Mouse (Mus musculus): Measurements from ENCODE around the gene Lbp. TPM values are rescaled to one million over a fixed set of nuclear protein-coding genes. Genes with fewer than 3 reads are reported as not detected.

Gene Lbp
- 10 to 100 TPM; 23.0 to 36.4 TPM for total RNA-seq (2021)
- long read RNA-seq, experiment 1, transcript Lbp-201 (15 exons, 2,525 nt): major isoform, 21 of 31 reads
- long read RNA-seq, experiment 1, partial matches to known transcripts: 4 of 31 reads
- long read RNA-seq, experiment 1, other reads (novel, unspliced or antisense): 5 of 31 reads
- long read RNA-seq, experiment 2, transcript Lbp-201 (15 exons, 2,525 nt): major isoform, 18 of 28 reads
- long read RNA-seq, experiment 2, partial matches to known transcripts: 5 of 28 reads
- long read RNA-seq, experiment 2, other reads (novel, unspliced or antisense): 4 of 28 reads

DNA sequence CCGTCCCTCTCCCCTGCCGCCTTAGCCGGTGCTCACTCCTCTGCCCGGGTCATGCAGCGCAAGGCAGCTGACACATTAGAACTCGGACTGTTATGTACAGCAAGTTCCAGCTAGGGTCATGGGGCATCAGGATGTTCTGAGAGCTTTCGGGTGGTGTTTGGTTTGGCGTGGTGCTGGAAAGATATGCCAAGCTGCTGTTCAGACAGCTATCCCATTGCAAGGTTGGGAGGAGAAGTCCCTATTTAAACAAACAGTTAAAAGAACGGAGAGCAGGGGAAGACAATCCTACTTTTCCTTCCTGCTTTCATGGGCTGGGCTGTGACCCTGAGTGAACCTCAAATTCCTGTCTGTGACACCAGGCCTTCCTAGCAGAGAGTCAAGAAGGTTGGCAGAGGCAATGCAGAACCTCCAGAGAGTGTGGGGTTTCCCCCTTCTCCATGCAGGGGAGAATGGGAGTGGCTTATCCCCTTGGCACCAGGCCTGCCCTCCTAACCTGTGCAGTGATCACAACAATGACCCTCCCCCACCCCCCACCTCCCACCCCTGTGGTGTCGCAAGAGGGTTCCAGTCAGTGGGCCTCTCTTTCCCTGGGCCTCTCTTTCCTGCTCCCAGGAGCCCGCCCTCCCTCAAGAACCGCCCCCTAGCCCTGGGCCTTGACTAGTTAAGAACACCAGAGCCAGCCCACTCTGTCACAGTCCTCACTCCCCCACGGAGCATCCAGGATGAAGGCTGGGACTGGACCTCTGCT is at the start of gene Lbp:
Gene Lbp (plus strand): TSS at position 546 of the 748 bp plus-strand sequence.
- peak in 1 of 2 experiments; percentile 39 for DNase-seq (ENCODE audit: low spot score in 2 of 2)

DNA sequence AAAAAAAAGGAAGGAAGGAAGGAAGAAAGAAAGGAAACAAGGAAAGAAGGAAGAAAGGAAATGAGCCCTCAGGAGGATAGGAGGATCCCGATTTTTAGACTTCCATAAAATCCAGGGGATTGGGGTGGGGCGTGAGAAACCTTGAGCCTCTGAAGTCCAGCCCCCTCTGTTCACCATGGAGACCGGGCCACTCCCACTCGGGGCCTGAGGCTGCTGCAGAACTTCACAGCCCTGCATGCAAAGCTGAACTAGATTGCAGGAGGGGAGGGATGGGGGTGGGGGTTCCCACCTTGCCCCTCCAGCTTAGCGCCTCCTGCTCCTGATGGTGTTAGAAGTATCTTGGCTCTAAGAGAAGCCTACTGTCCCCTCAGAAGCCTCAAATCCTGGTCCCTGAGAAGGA is 49.4 kb upstream of the Lbp start:
- DNase-seq (ENCODE audit: low spot score in 2 of 2): no peak

DNA sequence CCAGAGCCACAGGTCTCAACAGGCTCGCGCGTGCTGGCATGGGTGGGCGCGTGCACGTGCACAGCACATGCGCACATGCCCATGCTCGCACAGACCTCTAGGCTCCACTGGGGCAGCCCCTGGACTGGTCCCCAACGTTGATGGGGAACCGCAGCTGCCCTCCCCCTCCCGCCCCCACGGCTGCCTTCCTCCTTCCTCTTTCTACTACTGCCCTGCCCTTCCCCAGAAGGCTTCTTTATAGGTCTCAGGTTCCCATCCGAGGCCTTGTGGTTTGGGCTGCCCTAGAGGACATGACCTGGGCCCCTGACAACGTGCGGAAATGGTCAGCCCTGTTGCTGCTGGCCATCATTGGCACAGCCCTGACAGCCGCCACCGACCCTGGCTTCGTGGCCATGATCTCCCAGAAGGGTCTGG is 48.3 kb upstream of the Lbp start, which contains the start of gene Bpi:
Gene Bpi (plus strand): TSS at position 90 of the 414 bp plus-strand sequence.
- DNase-seq (ENCODE audit: low spot score in 2 of 2): no peak

DNA sequence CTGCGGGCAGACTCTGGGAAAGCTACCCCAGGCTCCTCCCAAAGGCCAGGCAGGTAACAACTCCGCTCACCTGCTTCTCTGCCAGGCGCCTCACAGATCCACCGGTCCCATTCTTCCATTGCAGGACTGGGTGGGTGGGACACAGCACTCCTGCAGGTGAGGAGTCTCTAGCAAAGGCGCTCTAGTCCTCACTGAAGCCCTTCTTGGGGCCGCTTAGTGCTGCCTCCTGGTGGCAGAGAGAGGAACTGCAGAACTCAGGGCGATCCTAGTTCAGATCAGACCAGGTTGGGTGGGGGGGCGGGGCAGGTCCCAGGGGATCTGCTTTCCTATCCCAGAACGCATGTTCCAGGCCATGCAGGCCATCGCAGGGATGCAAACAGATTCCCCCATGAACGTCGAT is 47.5 kb upstream of the Lbp start:
- peak in 1 of 2 experiments; percentile 55 for DNase-seq (ENCODE audit: low spot score in 2 of 2)

DNA sequence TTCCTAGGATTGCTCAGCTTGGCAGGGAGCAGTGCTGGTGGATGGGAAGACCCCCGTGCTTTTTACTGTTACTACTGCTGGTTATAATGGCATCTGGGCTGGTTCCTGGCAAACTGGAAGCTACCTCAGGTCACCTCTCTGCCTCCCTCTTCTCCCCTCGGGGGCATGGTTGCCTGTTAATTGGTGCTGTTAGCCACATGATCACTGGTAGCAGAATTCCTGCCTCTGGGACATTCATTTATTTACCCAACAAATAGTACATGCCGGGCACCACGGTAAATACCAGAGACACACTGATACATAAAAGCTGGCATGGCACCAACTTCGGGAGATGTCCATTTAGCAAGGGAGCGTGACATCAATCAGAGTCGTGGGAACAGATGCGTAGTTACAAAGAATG is 46.8 kb upstream of the Lbp start:
- DNase-seq (ENCODE audit: low spot score in 2 of 2): no peak

DNA sequence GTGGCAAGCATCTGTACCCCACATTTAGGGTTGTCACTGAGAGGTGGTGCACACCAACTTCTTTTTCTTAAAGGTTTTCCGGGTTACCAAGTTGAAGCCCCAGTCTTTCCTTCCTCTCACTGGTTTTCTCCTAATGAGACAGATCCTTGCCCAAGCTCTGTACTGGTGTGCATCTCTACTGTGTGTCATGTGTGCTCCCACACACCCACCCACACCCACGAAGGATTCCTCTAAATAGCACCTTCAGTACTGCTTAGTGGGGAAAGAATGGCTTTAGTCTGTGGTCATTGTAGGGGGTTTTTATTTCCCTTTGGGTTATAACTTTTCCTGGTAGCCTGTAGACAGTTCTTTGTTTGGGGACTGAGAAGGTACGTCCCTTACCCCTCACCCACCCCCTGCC is 41.4 kb upstream of the Lbp start:
- DNase-seq (ENCODE audit: low spot score in 2 of 2): no peak

DNA sequence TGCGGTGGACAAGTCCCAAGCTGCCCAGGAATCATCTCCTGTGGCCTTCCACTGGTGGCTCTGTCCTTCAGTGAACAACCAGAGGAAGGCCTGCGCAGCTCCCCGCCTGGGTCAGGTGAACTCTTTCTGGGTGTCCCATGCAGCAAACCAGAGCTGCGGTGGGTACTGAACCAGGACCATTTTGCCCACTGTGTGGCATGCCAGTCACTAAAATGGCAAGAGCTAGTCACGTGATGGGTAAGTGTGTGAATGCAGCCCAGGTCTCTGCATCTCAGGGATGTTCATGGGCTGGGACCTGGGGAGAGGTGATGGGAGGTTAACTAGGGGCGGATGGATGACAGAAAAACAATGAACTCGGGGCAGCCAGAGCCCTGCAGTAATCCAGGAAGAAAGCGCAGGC is 36.3 kb upstream of the Lbp start:
- DNase-seq (ENCODE audit: low spot score in 2 of 2): no peak

DNA sequence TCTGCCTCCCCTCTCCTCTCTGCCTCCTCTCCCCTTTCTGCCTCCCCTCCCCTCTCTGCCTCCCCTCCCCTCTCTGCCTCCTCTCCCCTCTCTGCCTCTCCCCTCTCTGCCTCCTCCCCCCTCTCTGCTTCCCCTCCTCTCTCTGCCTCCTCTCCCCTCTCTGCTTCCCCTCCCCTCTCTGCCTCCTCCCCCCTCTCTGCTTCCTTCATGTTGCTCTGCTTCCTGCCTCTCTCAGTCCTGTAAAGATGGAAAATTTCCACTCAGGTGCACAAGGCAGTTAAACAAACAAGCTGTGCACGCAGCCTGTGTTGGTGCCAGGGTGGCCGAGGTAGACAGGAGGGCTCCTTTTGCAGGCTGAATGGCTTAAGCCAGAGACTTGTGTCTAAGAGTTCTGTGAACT is 32.6 kb upstream of the Lbp start:
- DNase-seq (ENCODE audit: low spot score in 2 of 2): no peak

DNA sequence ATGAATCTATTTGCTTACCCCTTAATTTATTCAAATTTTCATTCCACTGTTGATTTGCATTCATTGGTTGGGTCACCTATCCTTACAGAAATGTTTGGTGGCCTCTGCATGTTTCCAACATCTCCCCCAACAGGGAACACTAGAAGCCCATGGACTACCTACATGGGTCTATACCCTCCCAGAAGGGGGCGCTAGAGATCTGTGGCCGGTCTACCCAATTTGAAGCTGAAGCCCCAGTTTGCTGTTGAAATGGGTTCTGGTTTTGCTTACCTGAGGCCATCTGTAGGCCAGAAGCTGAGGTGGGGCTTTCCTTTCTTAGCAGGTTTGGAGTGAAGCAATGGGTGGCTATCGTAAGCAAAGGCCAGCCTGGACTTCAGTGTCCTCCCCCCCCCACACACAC is 30.9 kb upstream of the Lbp start:
- DNase-seq (ENCODE audit: low spot score in 2 of 2): no peak

DNA sequence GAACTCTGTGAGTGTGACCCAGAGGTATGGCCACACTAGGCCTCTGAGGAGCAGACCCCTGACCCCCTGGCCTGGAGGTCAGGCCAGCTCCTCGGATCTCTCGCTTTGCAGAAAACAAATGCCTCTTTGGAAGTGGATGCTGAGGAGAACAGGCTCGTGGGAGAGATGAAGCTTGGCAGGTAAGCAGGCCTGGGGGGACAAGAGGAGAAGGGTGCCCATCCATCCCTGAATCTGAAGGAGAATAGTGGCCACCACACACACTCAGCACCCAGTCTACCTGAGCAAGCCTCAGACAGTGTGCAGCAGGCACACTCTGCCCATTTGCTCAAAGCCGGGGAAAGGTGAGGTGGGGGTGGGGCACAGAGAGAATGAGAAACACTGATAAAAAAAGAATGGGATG is 30.5 kb upstream of the Lbp start:
- DNase-seq (ENCODE audit: low spot score in 2 of 2): no peak

DNA sequence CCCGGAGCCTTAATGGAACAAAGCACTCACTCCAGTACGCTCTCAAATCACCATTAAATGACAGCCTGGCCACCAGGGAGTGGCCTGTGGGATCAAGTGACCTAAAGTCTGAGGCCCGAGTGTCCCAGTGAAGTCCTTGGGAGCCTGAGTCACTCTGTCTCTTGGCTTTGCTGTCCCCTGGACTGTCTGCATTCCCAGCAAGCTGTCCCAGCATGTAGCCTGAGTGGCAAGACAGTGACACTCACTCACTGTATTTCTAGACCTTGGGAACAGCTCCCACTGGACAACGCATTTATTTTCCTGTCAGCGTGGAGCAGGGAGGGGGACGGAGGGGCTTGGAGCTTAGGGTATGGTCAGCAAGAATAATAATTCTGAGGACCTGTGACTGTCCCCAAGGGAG is 29.8 kb upstream of the Lbp start:
- peak in 1 of 2 experiments; percentile 35 for DNase-seq (ENCODE audit: low spot score in 2 of 2)

DNA sequence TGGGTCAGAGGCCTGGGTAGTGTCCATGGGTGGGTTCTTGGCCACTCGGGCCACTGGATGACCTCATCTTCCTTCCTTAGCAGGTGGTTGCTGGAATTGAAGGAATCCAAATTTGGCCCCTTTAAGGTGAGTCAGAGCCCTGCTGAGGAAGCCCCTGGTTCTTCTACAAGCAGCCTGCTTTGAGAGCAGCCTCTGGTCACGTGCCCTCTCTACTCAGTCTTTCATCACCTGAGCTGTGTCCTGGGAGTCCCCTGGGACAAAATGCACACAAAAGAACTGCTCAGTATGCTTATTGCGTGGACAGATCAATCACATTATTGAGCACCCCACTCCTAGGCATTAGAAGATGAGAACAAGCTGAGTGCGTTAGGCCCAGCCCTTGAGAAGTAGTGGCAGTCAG is 29.4 kb upstream of the Lbp start:
- no peak for DNase-seq (ENCODE audit: low spot score in 2 of 2)

DNA sequence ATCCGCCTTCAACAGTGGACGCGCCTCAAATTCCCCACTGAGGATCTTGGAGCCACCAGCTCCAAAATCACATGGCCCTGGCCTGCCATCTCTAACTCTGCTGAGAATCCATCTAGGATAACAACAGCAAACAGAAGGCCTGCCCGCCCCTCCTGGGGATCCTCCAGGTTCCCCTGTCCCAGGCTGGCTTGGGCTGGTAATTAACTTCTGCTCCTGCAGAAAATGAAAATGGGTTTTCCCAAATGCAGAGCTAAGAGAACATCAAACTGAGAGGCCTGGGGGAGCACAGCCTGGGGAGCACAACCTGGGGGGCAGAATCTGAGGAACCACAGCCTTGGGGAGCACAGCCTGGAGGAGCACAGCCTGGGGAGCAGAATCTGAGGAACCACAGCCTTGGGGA is 26.6 kb upstream of the Lbp start:
- DNase-seq (ENCODE audit: low spot score in 2 of 2): no peak

DNA sequence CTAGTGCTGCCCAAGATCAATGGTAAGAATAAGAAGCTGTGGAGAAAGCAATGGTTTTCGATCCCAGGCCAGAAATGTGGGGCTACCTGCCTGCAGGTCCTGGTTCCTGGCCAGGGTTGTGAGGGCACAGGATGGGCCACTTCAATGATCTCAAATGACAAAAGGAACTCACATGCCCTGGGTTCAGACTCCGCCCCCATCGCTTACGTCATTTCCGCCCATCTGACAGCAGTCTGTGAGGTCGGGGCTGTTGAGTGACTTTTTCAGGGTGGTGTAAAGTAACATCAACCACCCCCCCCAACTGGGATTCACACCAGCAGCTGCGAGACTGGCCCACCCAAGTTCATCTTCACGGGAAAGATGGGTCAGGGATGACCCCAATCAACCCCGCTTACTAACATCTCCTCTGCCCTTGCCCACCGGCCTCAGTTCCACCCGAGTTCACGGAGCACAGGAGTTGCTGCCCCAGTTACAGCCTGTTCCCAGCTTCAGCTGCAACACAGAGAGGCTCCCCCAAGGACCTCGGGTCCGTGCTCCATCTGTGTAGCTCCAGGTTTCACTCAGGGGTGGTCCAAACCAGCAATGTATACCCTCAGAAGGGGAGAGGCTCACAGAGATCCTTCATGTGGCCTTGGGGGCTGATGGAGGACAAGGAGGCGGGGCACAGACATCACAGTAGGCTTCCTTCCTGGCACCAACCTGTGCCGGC is 24.6 kb upstream of the Lbp start:
- DNase-seq (ENCODE audit: low spot score in 2 of 2): no peak

DNA sequence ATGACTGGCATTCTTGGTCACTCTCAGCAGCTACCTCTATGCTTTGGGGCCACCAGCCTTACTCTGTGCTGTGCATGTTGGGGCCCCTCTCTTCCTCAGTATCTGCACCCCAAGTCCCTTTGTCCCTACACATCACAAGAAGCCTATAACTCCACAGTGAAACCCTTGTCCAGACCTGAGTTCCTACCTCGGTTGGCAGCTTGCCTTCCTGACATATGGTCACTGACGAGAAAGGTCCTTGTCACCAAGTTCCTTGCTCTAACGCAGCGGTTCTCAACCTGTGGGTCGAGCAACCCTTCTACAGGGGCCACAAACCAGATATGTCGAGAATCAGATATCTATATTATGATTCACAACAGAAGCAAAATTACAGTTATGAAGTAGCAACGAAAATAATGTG is 23.2 kb upstream of the Lbp start:
- DNase-seq (ENCODE audit: low spot score in 2 of 2): no peak

DNA sequence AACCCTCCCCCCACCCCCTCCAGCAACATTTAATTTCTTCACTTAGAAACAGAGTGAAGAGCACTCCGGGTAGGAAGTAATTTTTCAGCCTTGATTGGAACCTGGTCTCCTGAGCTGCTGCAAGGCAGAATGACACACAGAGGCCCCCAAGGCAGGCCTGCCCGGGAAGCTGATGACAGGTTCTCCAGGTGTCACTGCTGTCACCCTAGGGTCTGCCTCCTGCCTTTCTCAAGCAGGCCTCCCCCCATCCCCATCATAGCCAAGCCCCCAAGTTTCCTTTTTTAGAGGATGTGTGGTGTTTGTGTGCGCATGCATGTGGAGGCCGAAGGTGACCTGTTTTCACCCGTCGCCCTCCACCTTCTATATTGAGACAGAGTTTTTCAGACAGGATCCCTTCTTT is 22.5 kb upstream of the Lbp start:
- DNase-seq (ENCODE audit: low spot score in 2 of 2): no peak

DNA sequence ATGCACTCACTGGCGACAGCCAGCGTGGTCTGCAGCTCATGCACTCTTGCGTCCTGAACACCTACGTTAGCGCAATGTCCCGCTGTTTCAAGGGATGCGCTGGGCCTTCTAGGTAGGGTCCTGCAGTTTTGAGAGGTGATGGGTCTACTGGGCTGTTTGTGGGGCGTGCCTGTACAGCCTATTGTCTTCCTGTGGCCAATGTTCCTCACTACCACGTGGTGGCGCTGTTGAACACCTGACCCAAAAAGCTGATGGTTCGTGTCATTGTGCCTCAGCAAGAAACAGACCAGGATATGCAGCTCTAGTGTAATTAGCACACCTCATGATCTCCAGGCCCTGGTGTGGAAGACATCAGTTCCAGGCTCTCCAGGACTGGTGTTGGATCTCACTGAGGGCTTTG is 21.7 kb upstream of the Lbp start:
- peak in 1 of 2 experiments; percentile 46 for DNase-seq (ENCODE audit: low spot score in 2 of 2)

DNA sequence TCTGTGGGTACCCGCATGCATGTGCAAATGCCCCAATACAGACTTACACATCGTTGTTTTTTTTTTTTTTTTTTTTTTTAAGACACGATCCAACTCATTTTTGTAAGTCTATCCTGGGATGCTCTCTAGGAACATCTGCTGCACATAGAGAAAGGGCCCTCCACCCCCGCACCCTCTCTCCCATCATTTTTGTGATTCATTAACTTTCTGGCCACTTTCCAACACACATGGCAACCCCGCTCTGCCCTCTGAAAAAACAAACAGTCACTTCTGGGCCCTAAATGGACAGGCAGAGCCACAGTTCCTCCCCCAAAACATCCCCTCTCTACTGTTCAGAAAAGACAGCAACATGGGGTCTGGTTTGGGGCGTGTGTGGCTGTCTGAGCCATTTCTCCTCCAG is 20.6 kb upstream of the Lbp start:
- no peak for DNase-seq (ENCODE audit: low spot score in 2 of 2)

DNA sequence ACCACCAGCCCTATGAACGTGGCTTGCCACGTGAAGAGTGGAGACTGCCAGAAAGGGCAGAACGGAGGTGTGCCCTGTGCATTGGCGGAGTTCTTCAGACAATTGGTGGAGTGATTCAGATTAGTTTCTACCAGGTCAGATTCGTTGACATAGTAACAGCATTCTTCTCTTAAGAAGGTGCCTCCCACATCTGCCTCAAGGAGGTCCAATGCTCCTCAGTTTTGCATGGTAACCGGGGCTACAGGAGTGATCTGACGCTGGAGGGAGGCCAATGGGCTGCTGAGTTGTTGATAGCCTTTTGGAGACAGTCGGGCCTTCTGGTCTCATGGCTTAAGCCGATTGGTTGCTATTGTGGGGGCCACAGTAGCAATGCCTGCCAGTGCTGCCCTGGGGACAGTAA is 10.6 kb upstream of the Lbp start:
- no peak for DNase-seq (ENCODE audit: low spot score in 2 of 2)

DNA sequence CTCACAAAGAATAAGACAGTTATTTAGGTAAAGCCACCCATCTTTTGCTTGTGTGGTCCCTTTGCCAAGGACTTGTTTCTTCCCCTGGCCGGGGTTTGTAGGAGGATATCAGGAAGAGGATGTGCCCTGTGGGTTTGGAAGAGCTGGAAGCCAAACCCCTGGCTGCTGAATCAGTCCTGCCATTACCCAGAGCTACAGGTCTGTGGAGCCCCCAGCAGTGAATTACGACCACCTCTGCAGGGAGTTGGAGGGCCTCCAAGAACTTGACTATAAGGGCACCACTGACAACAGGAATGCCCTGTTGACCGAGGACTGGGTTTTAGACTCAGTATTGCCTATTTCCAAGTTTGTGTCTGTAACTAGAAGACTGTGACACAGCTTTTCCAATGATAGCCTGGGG is 7.1 kb upstream of the Lbp start:
- DNase-seq (ENCODE audit: low spot score in 2 of 2): no peak

DNA sequence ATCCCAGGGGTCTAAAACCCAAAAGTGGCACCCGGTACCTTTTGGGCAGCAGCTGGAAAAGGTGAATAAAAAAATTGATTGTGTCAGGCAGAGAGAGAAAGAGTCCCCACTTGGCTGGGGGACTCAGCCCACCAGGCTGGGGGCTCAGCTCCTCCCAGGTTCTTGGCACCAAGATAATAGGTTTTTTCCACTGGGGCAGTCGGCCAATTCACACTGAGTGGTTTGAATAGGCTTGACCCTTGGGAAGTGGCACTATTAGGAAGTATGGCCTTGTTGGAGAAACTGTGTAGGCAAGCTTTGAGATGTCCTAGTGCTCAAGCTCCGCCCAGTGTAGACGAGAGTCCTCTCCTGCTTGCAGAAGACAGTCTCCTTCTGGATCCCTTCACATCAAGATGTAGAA is 6.6 kb upstream of the Lbp start:
- no peak for DNase-seq (ENCODE audit: low spot score in 2 of 2)

DNA sequence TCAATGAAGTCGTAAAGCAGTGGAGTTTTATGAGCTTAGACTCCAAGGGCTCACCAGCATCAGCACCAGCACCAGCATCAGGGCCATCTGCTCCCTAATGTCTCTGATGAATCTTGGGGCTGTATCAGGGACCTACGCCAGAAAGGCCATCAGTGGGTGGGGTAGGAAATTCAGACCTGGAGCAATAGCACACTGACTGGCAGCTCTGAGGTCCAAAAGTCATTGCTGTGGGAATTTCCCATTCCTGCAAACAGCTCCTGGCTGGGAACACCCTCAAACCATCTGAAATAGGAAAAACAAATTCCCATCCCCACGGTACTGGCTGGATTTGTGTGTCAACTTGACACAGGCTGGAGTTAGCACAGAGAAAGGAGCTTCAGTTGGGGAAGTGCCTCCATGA is 3.5 kb upstream of the Lbp start:
- no peak for DNase-seq (ENCODE audit: low spot score in 2 of 2)

All from adrenal gland, postnatal 4 days (tissue).